Mouse (Mus musculus): ENCODE results near the gene Cfap97. TPM values are rescaled to one million over a fixed set of nuclear protein-coding genes. Genes with fewer than 3 reads are reported as not detected.
A peak's percentile ranks its signal among the peaks of the same experiment; 100 is the strongest.

Gene Cfap97
- polyA plus RNA-seq, 1 experiment from 2014 or later = 20.8 TPM

- H3K9me3 ChIP-seq = no peaks in the 10 kb centered on the region
- H3K27me3 ChIP-seq (ENCODE audit: insufficient read depth, poor library complexity, severe bottlenecking) = no peaks in the 10 kb centered on the region
- H3K27ac ChIP-seq = no peak overlapping the region
- no peak for DNase-seq (ENCODE audit: low spot score)
- WGBS = 90% methylated on average over 3 of the region's 3 CpGs
- H3K36me3 ChIP-seq = no peaks in the 10 kb centered on the region
- peaks cover 23% of the 10 kb centered on the region for H3K4me1 ChIP-seq
- no peak overlapping the region for H3K4me3 ChIP-seq
Measured at GRCm38 (mm10) chr8:46141688-46142087, 9.9 kb upstream of the Cfap97 start.

- Histone ChIP-seq H3K27ac (no peak overlapping the region), H3K27me3 (ENCODE audit: insufficient read depth, poor library complexity, severe bottlenecking) (no peaks in the 10 kb centered on the region), H3K4me3 (no peak overlapping the region), H3K36me3 (no peaks in the 10 kb centered on the region), H3K9me3 (no peaks in the 10 kb centered on the region), H3K4me1 (peaks cover 27% of the 10 kb centered on the region)
- no peak for DNase-seq (ENCODE audit: low spot score)
- WGBS = 90% methylated on average over 4 of the region's 4 CpGs
Measured at GRCm38 (mm10) chr8:46142498-46143081, 9.0 kb upstream of the Cfap97 start.

GRCm38 (mm10) chr8:46143470-46143869 lies 8.1 kb upstream of the Cfap97 start:
- no peak overlapping the region for H3K27ac ChIP-seq
- no peaks in the 10 kb centered on the region for H3K27me3 ChIP-seq (ENCODE audit: insufficient read depth, poor library complexity, severe bottlenecking)
- WGBS = 52% methylated on average over 5 of the region's 5 CpGs
- peaks cover 28% of the 10 kb centered on the region for H3K4me1 ChIP-seq
- no peaks in the 10 kb centered on the region for H3K9me3 ChIP-seq
- no peaks in the 10 kb centered on the region for H3K36me3 ChIP-seq
- H3K4me3 ChIP-seq = no peak overlapping the region
- DNase-seq (ENCODE audit: low spot score) = no peak

GRCm38 (mm10) chr8:46143924-46144323 lies 7.6 kb upstream of the Cfap97 start:
- H3K9me3 ChIP-seq = no peaks in the 10 kb centered on the region
- no peaks in the 10 kb centered on the region for H3K27me3 ChIP-seq (ENCODE audit: insufficient read depth, poor library complexity, severe bottlenecking)
- 46% methylated on average over 1 of the region's 1 CpGs for WGBS
- H3K27ac ChIP-seq = no peak overlapping the region
- no peak overlapping the region for H3K4me3 ChIP-seq
- no peak for DNase-seq (ENCODE audit: low spot score)
- peaks cover 28% of the 10 kb centered on the region for H3K4me1 ChIP-seq
- no peaks in the 10 kb centered on the region for H3K36me3 ChIP-seq

GRCm38 (mm10) chr8:46146173-46146572 lies 5.4 kb upstream of the Cfap97 start:
- Histone ChIP-seq H3K9me3 (no peaks in the 10 kb centered on the region), H3K4me1 (peaks cover 35% of the 10 kb centered on the region), H3K36me3 (no peaks in the 10 kb centered on the region), H3K4me3 (no peak overlapping the region), H3K27me3 (ENCODE audit: insufficient read depth, poor library complexity, severe bottlenecking) (no peaks in the 10 kb centered on the region), H3K27ac (no peak overlapping the region)
- no peak for DNase-seq (ENCODE audit: low spot score)
- 29% methylated on average over 3 of the region's 3 CpGs for WGBS

GRCm38 (mm10) chr8:46149306-46149705 lies 2.3 kb upstream of the Cfap97 start:
- Histone ChIP-seq H3K4me1 (peaks cover 34% of the 10 kb centered on the region), H3K4me3 (no peak overlapping the region), H3K9me3 (no peaks in the 10 kb centered on the region), H3K27me3 (ENCODE audit: insufficient read depth, poor library complexity, severe bottlenecking) (peaks cover 6% of the 10 kb centered on the region; the same call in 1 of the 2 replicates), H3K27ac (no peak overlapping the region), H3K36me3 (no peaks in the 10 kb centered on the region)
- 78% methylated on average over 6 of the region's 6 CpGs for WGBS
- no peak for DNase-seq (ENCODE audit: low spot score)

GRCm38 (mm10) chr8:46149782-46150181 lies 1.8 kb upstream of the Cfap97 start:
- no peak for DNase-seq (ENCODE audit: low spot score)
- Histone ChIP-seq H3K27ac (no peak overlapping the region), H3K4me3 (no peak overlapping the region), H3K9me3 (no peaks in the 10 kb centered on the region), H3K36me3 (no peaks in the 10 kb centered on the region), H3K27me3 (ENCODE audit: insufficient read depth, poor library complexity, severe bottlenecking) (peaks cover 10% of the 10 kb centered on the region; the same call in 1 of the 2 replicates), H3K4me1 (peaks cover 32% of the 10 kb centered on the region)
- WGBS = 79% methylated on average over 9 of the region's 9 CpGs

- Histone ChIP-seq H3K9me3 (no peaks in the 10 kb centered on the region), H3K36me3 (no peaks in the 10 kb centered on the region), H3K4me1 (peaks cover 21% of the 10 kb centered on the region), H3K27me3 (ENCODE audit: insufficient read depth, poor library complexity, severe bottlenecking) (peaks cover 12% of the 10 kb centered on the region; the same call in 1 of the 2 replicates), H3K27ac (peak within 1 kb of the TSS; percentile 90), H3K4me3 (peak within 1 kb of the TSS; percentile 90)
- DNase-seq (ENCODE audit: low spot score) = peak; percentile 93
- WGBS = 7% methylated on average over 79 of the region's 103 CpGs
Measured at GRCm38 (mm10) chr8:46152064-46153031, 777 bp downstream of the Cfap97 start, which contains the start of gene Snx25. Gene Snx25, minus strand, starts transcription at chr8:46152159.

- H3K4me3 ChIP-seq = peak overlapping the region; percentile 90; the same call in 1 of the 2 replicates
- no peaks in the 10 kb centered on the region for H3K36me3 ChIP-seq
- H3K4me1 ChIP-seq = peaks cover 17% of the 10 kb centered on the region; the same call in 1 of the 2 replicates
- WGBS = 23% methylated on average over 2 of the region's 2 CpGs
- H3K27ac ChIP-seq = peak overlapping the region; percentile 90; the same call in 1 of the 2 replicates
- peaks cover 12% of the 10 kb centered on the region; the same call in 1 of the 2 replicates for H3K27me3 ChIP-seq (ENCODE audit: insufficient read depth, poor library complexity, severe bottlenecking)
- H3K9me3 ChIP-seq = no peaks in the 10 kb centered on the region
- no peak for DNase-seq (ENCODE audit: low spot score)
Measured at GRCm38 (mm10) chr8:46153042-46153441, 1.5 kb downstream of the Cfap97 start.

GRCm38 (mm10) chr8:46162953-46163869 lies 11.6 kb downstream of the Cfap97 start:
- H3K4me3 ChIP-seq = peak overlapping the region; percentile 79
- DNase-seq (ENCODE audit: low spot score) = peak; percentile 97
- no peaks in the 10 kb centered on the region for H3K36me3 ChIP-seq
- H3K27ac ChIP-seq = peak overlapping the region; percentile 95
- 2% methylated on average over 77 of the region's 77 CpGs for WGBS
- H3K9me3 ChIP-seq = no peaks in the 10 kb centered on the region
- H3K27me3 ChIP-seq (ENCODE audit: insufficient read depth, poor library complexity, severe bottlenecking) = no peaks in the 10 kb centered on the region
- peaks cover 10% of the 10 kb centered on the region; the same call in 1 of the 2 replicates for H3K4me1 ChIP-seq

- peaks cover 10% of the 10 kb centered on the region; the same call in 1 of the 2 replicates for H3K4me1 ChIP-seq
- no peaks in the 10 kb centered on the region for H3K27me3 ChIP-seq (ENCODE audit: insufficient read depth, poor library complexity, severe bottlenecking)
- peak overlapping the region; percentile 95 for H3K27ac ChIP-seq
- no peaks in the 10 kb centered on the region for H3K36me3 ChIP-seq
- WGBS = 0% methylated on average over 24 of the region's 25 CpGs
- H3K4me3 ChIP-seq = peak overlapping the region; percentile 79
- no peak for DNase-seq (ENCODE audit: low spot score)
- no peaks in the 10 kb centered on the region for H3K9me3 ChIP-seq
Measured at GRCm38 (mm10) chr8:46163870-46164190, 12.3 kb downstream of the Cfap97 start.

- H3K4me3 ChIP-seq = no peak overlapping the region
- no peak overlapping the region for H3K27ac ChIP-seq
- 74% methylated on average over 2 of the region's 2 CpGs for WGBS
- H3K27me3 ChIP-seq (ENCODE audit: insufficient read depth, poor library complexity, severe bottlenecking) = no peaks in the 10 kb centered on the region
- peaks cover 23% of the 10 kb centered on the region for H3K36me3 ChIP-seq
- H3K9me3 ChIP-seq = no peaks in the 10 kb centered on the region
- no peak for DNase-seq (ENCODE audit: low spot score)
- H3K4me1 ChIP-seq = no peaks in the 10 kb centered on the region
Measured at GRCm38 (mm10) chr8:46173651-46174050, 22.1 kb downstream of the Cfap97 start.
